Mouse (Mus musculus): ENCODE measurements at regions not wholly inside any gene's neighbourhood (a gene's known extent, or its start where the extent isn't known, plus 50 kb on each side); places are given as distances from the start of the nearest gene placed in this dataset.

- no peak for TF ChIP-seq CTCF (IDR thresholded peaks at IDR 0.05; ENCODE audit: low read depth, low read length)
- no peak for TF ChIP-seq POLR2A (IDR thresholded peaks at IDR 0.05; ENCODE audit: borderline replicate concordance, low read depth, low read length)
Observed at GRCm38 (mm10) chr12:11694797-11695196, 238.9 kb downstream of the Rad51ap2 start.

Measured in bone marrow macrophage, adult 2 months (primary cell).